Mouse (Mus musculus): ENCODE measurements at regions not wholly inside any gene's neighbourhood (a gene's known extent, or its start where the extent isn't known, plus 50 kb on each side); places are given as distances from the start of the nearest gene placed in this dataset.
A peak's percentile ranks its signal among the peaks of the same experiment; 100 is the strongest.

- ATAC-seq (peak; percentile 92), DNase-seq (peak; percentile 82)
- Histone ChIP-seq H3K4me2 (ENCODE audit: low read depth) (peak overlapping the region; percentile 39), H3K27ac (ENCODE audit: low read depth, low read length) (peak overlapping the region; percentile 57; the same call in 1 of the 2 replicates), H3K4me1 (ENCODE audit: insufficient read depth) (peaks cover 10% of the 10 kb centered on the region), H3K9me3 (ENCODE audit: low read length) (no peaks in the 10 kb centered on the region), H3K9ac (peak overlapping the region; percentile 2; the same call in 1 of the 2 replicates), H3K36me3 (ENCODE audit: insufficient read depth) (no peaks in the 10 kb centered on the region), H3K27me3 (ENCODE audit: insufficient read depth, low read length) (no peaks in the 10 kb centered on the region), H3K4me3 (ENCODE audit: low read depth, low read length) (peak overlapping the region; percentile 22)
- TF ChIP-seq CTCF (IDR thresholded peaks at IDR 0.05; ENCODE audit: low read depth), result no peak
- WGBS, result 15% methylated on average over 12 of the region's 12 CpGs
Observed at GRCm38 (mm10) chr15:63532337-63533055, 312.5 kb downstream of the Gsdmc2 start.

DNA sequence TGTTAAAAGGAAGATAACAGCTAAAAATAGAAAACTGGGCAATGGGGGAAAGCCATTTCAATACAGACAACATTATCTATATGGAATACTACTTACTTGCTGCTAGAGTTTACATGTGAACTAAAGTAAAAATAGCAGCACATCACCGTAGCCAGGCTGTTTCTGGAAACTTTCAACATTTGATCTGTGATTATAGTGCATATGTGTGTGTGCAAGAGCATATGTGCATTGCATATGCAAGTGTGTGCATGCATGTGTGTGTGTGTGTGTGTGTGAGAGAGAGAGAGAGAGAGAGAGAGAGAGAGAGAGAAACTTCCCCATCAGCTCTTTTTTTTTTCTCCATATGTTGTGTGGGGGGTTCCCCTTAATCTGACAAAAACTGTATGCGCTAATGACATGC lies 317.7 kb downstream of the Gsdmc2 start:
- Histone ChIP-seq H3K27ac (ENCODE audit: low read depth, low read length) (no peak overlapping the region), H3K9me3 (ENCODE audit: low read length) (no peaks in the 10 kb centered on the region), H3K4me2 (ENCODE audit: low read depth) (no peak overlapping the region), H3K4me1 (ENCODE audit: insufficient read depth) (peaks cover 6% of the 10 kb centered on the region), H3K27me3 (ENCODE audit: insufficient read depth, low read length) (no peaks in the 10 kb centered on the region), H3K9ac (no peak overlapping the region), H3K4me3 (ENCODE audit: low read depth, low read length) (no peak overlapping the region), H3K36me3 (ENCODE audit: insufficient read depth) (no peaks in the 10 kb centered on the region)
- ATAC-seq (peak; percentile 52), DNase-seq (peak; percentile 43)
- WGBS, result 61% methylated on average over 2 of the region's 2 CpGs
- no peak for TF ChIP-seq CTCF (IDR thresholded peaks at IDR 0.05; ENCODE audit: low read depth)

GRCm38 (mm10) chr15:63526820-63527219 lies 318.2 kb downstream of the Gsdmc2 start:
- peaks cover 3% of the 10 kb centered on the region; the same call in 1 of the 2 replicates for H3K4me1 ChIP-seq (ENCODE audit: insufficient read depth)
- H3K27me3 ChIP-seq (ENCODE audit: insufficient read depth, low read length), result no peaks in the 10 kb centered on the region
- H3K9me3 ChIP-seq (ENCODE audit: low read length), result no peaks in the 10 kb centered on the region
- H3K27ac ChIP-seq (ENCODE audit: low read depth, low read length), result no peak overlapping the region
- peak; percentile 81 for ATAC-seq
- no peak overlapping the region for H3K9ac ChIP-seq
- no peaks in the 10 kb centered on the region for H3K36me3 ChIP-seq (ENCODE audit: insufficient read depth)
- no peak overlapping the region for H3K4me3 ChIP-seq (ENCODE audit: low read depth, low read length)
- TF ChIP-seq CTCF (IDR thresholded peaks at IDR 0.05; ENCODE audit: low read depth), result no peak
- 50% methylated on average over 2 of the region's 2 CpGs for WGBS
- H3K4me2 ChIP-seq (ENCODE audit: low read depth), result no peak overlapping the region
- DNase-seq, result peak; percentile 69

GRCm38 (mm10) chr15:63517301-63517700 lies 327.7 kb downstream of the Gsdmc2 start:
- no peaks in the 10 kb centered on the region for H3K9me3 ChIP-seq (ENCODE audit: low read length)
- H3K4me2 ChIP-seq (ENCODE audit: low read depth), result no peak overlapping the region
- ATAC-seq (no peak), DNase-seq (no peak)
- H3K4me3 ChIP-seq (ENCODE audit: low read depth, low read length), result no peak overlapping the region
- no peaks in the 10 kb centered on the region for H3K36me3 ChIP-seq (ENCODE audit: insufficient read depth)
- H3K27ac ChIP-seq (ENCODE audit: low read depth, low read length), result no peak overlapping the region
- no peak for TF ChIP-seq CTCF (IDR thresholded peaks at IDR 0.05; ENCODE audit: low read depth)
- WGBS, result 69% methylated on average over 3 of the region's 3 CpGs
- H3K9ac ChIP-seq, result no peak overlapping the region
- no peaks in the 10 kb centered on the region for H3K4me1 ChIP-seq (ENCODE audit: insufficient read depth)
- no peaks in the 10 kb centered on the region for H3K27me3 ChIP-seq (ENCODE audit: insufficient read depth, low read length)

DNA sequence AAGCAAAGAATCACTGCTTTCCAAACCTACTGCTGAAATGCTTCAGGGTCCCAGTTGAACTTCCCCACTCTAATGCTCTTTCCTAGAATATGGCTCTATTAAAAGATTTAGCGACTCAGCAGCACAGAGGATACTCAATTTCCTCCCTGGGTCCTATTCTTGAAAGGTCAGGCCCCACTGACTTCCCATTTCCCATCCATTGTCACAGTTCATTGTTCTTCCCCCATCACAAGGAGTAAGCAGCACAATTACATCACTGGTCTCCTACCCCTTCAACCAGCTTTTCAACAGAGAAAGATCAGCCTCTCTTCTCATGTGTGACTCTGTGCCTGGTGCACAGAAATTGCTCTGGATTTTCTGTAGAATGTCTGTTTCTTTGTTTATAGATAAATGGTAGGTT lies 344.5 kb downstream of the Gsdmc2 start:
- H3K9ac ChIP-seq, result no peak overlapping the region
- H3K4me2 ChIP-seq (ENCODE audit: low read depth), result no peak overlapping the region
- no peak for TF ChIP-seq CTCF (IDR thresholded peaks at IDR 0.05; ENCODE audit: low read depth)
- no peaks in the 10 kb centered on the region for H3K4me1 ChIP-seq (ENCODE audit: insufficient read depth)
- H3K4me3 ChIP-seq (ENCODE audit: low read depth, low read length), result no peak overlapping the region
- 59% methylated on average over 1 of the region's 1 CpGs for WGBS
- H3K36me3 ChIP-seq (ENCODE audit: insufficient read depth), result no peaks in the 10 kb centered on the region
- ATAC-seq (no peak), DNase-seq (no peak)
- H3K27me3 ChIP-seq (ENCODE audit: insufficient read depth, low read length), result no peaks in the 10 kb centered on the region
- no peak overlapping the region for H3K27ac ChIP-seq (ENCODE audit: low read depth, low read length)
- no peaks in the 10 kb centered on the region for H3K9me3 ChIP-seq (ENCODE audit: low read length)

DNA sequence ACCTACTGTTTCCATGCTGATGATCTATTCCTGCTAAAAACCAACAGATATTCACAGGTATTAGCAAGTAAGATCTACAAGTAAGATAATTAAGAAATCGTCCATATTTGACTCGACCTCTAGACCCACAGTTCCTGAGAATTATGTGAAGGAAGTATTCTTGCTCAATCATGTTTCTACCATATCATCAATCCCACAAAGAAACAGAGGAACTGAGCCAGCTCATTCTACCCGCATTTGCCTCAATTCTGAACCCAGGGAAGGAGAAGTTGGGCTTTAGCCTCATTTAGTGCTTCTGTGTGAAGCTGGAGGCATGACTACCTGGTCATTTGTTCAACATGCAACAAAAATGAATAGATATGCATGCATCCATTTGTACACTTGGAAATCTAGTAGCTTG lies 346.5 kb downstream of the Gsdmc2 start:
- ATAC-seq (no peak), DNase-seq (no peak)
- Histone ChIP-seq H3K9ac (no peak overlapping the region), H3K27me3 (ENCODE audit: insufficient read depth, low read length) (no peaks in the 10 kb centered on the region), H3K9me3 (ENCODE audit: low read length) (no peaks in the 10 kb centered on the region), H3K36me3 (ENCODE audit: insufficient read depth) (no peaks in the 10 kb centered on the region), H3K4me3 (ENCODE audit: low read depth, low read length) (no peak overlapping the region), H3K27ac (ENCODE audit: low read depth, low read length) (no peak overlapping the region), H3K4me1 (ENCODE audit: insufficient read depth) (no peaks in the 10 kb centered on the region), H3K4me2 (ENCODE audit: low read depth) (no peak overlapping the region)
- WGBS, result 87% methylated on average over 3 of the region's 3 CpGs
- no peak for TF ChIP-seq CTCF (IDR thresholded peaks at IDR 0.05; ENCODE audit: low read depth)

- 89% methylated on average over 3 of the region's 3 CpGs for WGBS
Observed at GRCm38 (mm10) chr15:63497207-63497606, 347.8 kb downstream of the Gsdmc2 start.

More at GRCm38 (mm10) chr15:63497207-63497606, 347.8 kb downstream of the Gsdmc2 start:
- Histone ChIP-seq H3K27me3 (ENCODE audit: insufficient read depth, low read length) (no peaks in the 10 kb centered on the region), H3K36me3 (ENCODE audit: insufficient read depth) (no peaks in the 10 kb centered on the region), H3K4me1 (ENCODE audit: insufficient read depth) (no peaks in the 10 kb centered on the region), H3K9me3 (ENCODE audit: low read length) (no peaks in the 10 kb centered on the region), H3K9ac (no peak overlapping the region), H3K27ac (ENCODE audit: low read depth, low read length) (no peak overlapping the region), H3K4me3 (ENCODE audit: low read depth, low read length) (no peak overlapping the region), H3K4me2 (ENCODE audit: low read depth) (no peak overlapping the region)
- DNase-seq (no peak), ATAC-seq (no peak)
- no peak for TF ChIP-seq CTCF (IDR thresholded peaks at IDR 0.05; ENCODE audit: low read depth)
